Mouse (Mus musculus): ENCODE data around the gene Snx18.

DNA sequence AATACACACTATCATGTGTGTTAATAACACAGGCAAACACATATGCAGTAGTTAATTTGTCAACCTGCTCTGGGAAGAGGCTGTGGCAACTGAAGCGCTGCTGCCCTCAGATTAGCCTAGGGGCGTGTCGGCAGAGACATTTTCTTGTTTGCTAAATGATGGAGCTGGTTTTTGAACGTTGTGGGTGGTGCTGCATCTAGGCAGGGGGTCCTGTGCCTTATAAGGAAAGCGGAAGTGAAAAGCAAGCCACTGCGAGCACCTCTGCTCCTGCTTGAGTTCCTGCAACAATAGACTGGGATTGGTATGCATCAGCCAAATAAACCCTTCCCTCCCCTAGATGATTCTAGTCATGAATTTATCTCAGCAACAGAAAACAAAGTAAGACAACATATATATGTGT is 14.1 kb upstream of the Snx18 start:
- no peak for TF ChIP-seq CTCF (IDR thresholded peaks at IDR 0.05; ENCODE audit: extremely low read depth, insufficient read depth, insufficient read length, insufficient replicate concordance)
- TF ChIP-seq POLR2A (IDR thresholded peaks at IDR 0.05; ENCODE audit: low read depth, low read length), result no peak
